Mouse (Mus musculus): ENCODE results near the gene Slc12a8. TPM values are rescaled to one million over a fixed set of nuclear protein-coding genes. Genes with fewer than 3 reads are reported as not detected.
A peak's percentile ranks its signal among the peaks of the same experiment; 100 is the strongest.

Gene Slc12a8
- polyA plus RNA-seq, 1 experiment, result 3.7 TPM

DNA sequence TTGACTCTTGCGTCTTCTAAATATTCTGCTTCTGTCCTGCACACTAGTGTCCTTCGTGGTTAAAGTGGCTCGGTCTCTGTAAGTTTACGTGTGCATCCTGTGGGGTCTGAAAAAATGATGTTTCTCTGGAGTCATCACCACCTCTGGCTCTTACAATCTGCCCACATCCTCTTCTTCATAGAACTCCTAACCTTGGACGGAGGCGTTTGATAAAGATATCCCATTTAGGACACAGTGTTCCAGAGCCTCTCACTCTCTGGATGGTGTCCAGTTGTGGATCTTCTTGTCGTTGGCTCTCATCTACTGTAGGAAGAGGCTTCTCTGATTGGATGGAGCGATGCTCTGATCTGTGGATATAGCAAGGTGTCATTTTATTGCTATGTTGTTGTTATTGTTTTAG, 65.4 kb downstream of the Slc12a8 start:
- WGBS, result 59% methylated on average over 8 of the region's 8 CpGs
- no peak overlapping the region for H3K27ac ChIP-seq (ENCODE audit: control insufficient read depth, insufficient read depth, low read depth, low read length, poor library complexity)
- no peaks in the 10 kb centered on the region; the same call in 1 of the 2 replicates for H3K4me1 ChIP-seq (ENCODE audit: control insufficient read depth, insufficient read depth, low read length)
- H3K4me3 ChIP-seq (replicated peaks; ENCODE audit: control insufficient read depth, low read depth, low read length), result no peak overlapping the region
- TF ChIP-seq POLR2A (IDR thresholded peaks at IDR 0.05; ENCODE audit: borderline replicate concordance, control insufficient read depth, low read depth, low read length), result no peak
- TF ChIP-seq CTCF (IDR thresholded peaks at IDR 0.05; ENCODE audit: control insufficient read depth, insufficient read depth, low read length), result no peak

- 22% methylated on average over 3 of the region's 3 CpGs for WGBS
- TF ChIP-seq POLR2A (IDR thresholded peaks at IDR 0.05; ENCODE audit: borderline replicate concordance, control insufficient read depth, low read depth, low read length) (no peak), CTCF (IDR thresholded peaks at IDR 0.05; ENCODE audit: control insufficient read depth, insufficient read depth, low read length) (no peak)
- Histone ChIP-seq H3K4me1 (ENCODE audit: control insufficient read depth, insufficient read depth, low read length) (no peaks in the 10 kb centered on the region; the same call in 1 of the 2 replicates), H3K4me3 (replicated peaks; ENCODE audit: control insufficient read depth, low read depth, low read length) (no peak overlapping the region), H3K27ac (ENCODE audit: control insufficient read depth, insufficient read depth, low read depth, low read length, poor library complexity) (no peak overlapping the region)
Measured at GRCm38 (mm10) chr16:33583333-33583732, 66.2 kb downstream of the Slc12a8 start.

DNA sequence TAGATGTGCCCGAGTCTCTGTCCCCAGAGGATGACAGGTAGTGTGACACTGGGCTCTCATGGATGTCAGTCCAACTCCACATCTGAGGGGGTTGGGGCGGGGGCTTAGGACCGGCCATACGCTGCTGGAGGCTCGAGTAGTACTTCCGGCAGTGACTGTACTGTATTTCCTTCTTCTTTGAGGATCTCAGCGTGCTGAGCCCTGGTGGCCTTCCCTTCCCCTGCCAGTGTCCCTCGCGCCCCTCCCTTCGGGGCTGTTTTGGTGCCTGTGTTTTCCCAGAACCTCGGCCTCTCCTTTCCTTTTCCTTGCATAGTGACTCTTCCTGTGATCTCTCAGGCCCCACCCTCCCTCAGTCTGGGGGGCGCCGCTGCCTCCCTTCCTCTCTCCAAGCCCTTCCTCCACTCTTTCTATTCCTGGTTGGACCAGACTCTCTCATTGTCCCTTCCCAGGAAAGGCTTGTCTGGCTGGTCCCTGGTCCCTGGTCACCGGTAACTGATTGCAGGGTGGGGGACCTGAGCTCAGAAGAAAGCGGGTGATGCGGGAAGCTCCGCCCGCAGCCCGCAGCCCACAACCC, 66.8 kb downstream of the Slc12a8 start:
- 0 out of 2 replicates have a peak, but pooled peaks have one; percentile 35 for TF ChIP-seq POLR2A (IDR thresholded peaks at IDR 0.05; ENCODE audit: borderline replicate concordance, control insufficient read depth, low read depth, low read length)
- TF ChIP-seq CTCF (IDR thresholded peaks at IDR 0.05; ENCODE audit: control insufficient read depth, insufficient read depth, low read length), result no peak
- Histone ChIP-seq H3K4me3 (replicated peaks; ENCODE audit: control insufficient read depth, low read depth, low read length) (peak overlapping the region; percentile 42), H3K4me1 (ENCODE audit: control insufficient read depth, insufficient read depth, low read length) (no peaks in the 10 kb centered on the region; the same call in 1 of the 2 replicates), H3K27ac (ENCODE audit: control insufficient read depth, insufficient read depth, low read depth, low read length, poor library complexity) (no peak overlapping the region)
- WGBS, result 1% methylated on average over 19 of the region's 19 CpGs

DNA sequence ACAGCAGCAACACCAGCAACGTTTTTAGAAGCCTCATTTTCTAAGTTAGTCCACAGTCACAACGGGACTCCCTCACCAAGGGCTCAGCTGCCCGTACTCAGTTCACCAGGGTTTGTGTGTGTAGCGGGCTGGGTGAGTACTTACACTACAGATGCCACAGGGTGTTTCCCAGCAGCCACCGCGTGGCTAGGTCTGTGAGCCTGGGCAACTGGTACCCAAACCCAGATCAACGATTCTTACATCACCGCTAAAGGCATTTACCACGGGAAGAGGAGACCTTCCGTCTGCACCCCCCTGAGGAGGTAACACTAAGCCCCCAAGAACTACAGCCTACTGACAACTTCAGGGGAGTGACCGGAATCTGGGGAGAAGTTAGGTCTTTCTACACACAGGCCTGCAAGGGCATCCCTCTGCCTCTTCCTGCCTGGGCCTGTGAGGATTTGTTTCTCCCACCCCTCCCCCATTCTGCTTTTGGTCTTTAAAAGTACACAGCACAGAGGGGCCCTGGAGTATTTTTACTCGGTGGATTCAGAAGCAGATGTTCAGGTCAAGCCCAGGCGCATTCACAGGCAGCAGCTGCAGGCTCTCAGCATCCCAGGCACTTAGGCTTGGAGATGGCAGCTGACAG, 67.4 kb downstream of the Slc12a8 start:
- WGBS, result 16% methylated on average over 13 of the region's 13 CpGs
- H3K4me1 ChIP-seq (ENCODE audit: control insufficient read depth, insufficient read depth, low read length), result no peaks in the 10 kb centered on the region; the same call in 1 of the 2 replicates
- no peak for TF ChIP-seq POLR2A (IDR thresholded peaks at IDR 0.05; ENCODE audit: borderline replicate concordance, control insufficient read depth, low read depth, low read length)
- no peak for TF ChIP-seq CTCF (IDR thresholded peaks at IDR 0.05; ENCODE audit: control insufficient read depth, insufficient read depth, low read length)
- H3K4me3 ChIP-seq (replicated peaks; ENCODE audit: control insufficient read depth, low read depth, low read length), result peak overlapping the region; percentile 42
- H3K27ac ChIP-seq (ENCODE audit: control insufficient read depth, insufficient read depth, low read depth, low read length, poor library complexity), result no peak overlapping the region

- Histone ChIP-seq H3K27ac (ENCODE audit: control insufficient read depth, insufficient read depth, low read depth, low read length, poor library complexity) (no peak overlapping the region), H3K4me1 (ENCODE audit: control insufficient read depth, insufficient read depth, low read length) (no peaks in the 10 kb centered on the region; the same call in 1 of the 2 replicates), H3K4me3 (replicated peaks; ENCODE audit: control insufficient read depth, low read depth, low read length) (no peak overlapping the region)
- WGBS, result 75% methylated on average over 4 of the region's 4 CpGs
- TF ChIP-seq POLR2A (IDR thresholded peaks at IDR 0.05; ENCODE audit: borderline replicate concordance, control insufficient read depth, low read depth, low read length), result no peak
- TF ChIP-seq CTCF (IDR thresholded peaks at IDR 0.05; ENCODE audit: control insufficient read depth, insufficient read depth, low read length), result no peak
Measured at GRCm38 (mm10) chr16:33585083-33585460, 67.9 kb downstream of the Slc12a8 start.

DNA sequence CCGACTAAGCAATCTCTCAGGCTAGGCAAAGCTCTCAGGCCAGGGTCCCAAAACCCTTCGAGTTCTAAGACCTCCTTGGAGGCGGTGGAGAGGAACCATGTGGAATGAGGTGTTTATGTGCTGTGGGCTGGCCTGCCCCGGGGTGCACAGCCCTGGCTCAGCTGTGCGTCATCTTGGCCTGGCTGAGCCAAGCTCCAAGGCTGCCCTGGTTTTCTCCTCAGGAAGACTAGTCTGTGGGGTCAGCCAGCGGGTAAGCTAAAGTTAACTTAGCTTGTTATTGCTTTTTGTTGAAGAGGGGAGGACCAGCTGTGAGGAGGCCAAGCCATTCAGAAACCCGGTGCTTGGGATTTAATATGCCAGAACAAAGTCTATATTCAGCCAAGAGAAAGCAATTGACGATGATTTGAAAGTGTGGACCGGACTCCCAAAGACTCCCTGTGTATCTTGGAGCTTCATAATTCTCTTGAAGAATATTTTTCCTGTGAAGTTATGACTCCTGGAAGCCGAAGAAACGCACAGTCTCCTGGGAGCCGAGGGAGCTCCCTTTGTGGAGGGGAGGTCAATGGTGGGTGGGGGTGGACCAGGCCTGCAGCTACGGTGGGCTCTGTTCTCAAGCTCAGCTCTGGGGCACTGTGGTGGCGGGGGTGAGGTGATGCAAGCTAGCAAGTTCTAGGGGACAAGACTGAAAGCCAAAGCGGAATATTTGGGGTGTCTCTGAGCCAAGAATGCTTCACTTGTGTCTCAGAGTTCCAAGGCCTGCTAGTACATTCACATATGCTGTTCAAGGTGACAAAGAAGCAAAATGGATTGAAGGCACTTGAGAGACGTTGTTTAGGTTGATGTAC, 70.4 kb downstream of the Slc12a8 start:
- 82% methylated on average over 16 of the region's 16 CpGs for WGBS
- Histone ChIP-seq H3K4me3 (replicated peaks; ENCODE audit: control insufficient read depth, low read depth, low read length) (no peak overlapping the region), H3K27ac (ENCODE audit: control insufficient read depth, insufficient read depth, low read depth, low read length, poor library complexity) (no peak overlapping the region), H3K4me1 (ENCODE audit: control insufficient read depth, insufficient read depth, low read length) (peaks cover 3% of the 10 kb centered on the region; the same call in 1 of the 2 replicates)
- TF ChIP-seq POLR2A (IDR thresholded peaks at IDR 0.05; ENCODE audit: borderline replicate concordance, control insufficient read depth, low read depth, low read length) (no peak), CTCF (IDR thresholded peaks at IDR 0.05; ENCODE audit: control insufficient read depth, insufficient read depth, low read length) (no peak)

- WGBS, result 73% methylated on average over 2 of the region's 2 CpGs
- TF ChIP-seq POLR2A (IDR thresholded peaks at IDR 0.05; ENCODE audit: borderline replicate concordance, control insufficient read depth, low read depth, low read length), result no peak
- no peak for TF ChIP-seq CTCF (IDR thresholded peaks at IDR 0.05; ENCODE audit: control insufficient read depth, insufficient read depth, low read length)
Measured at GRCm38 (mm10) chr16:33588845-33589244, 71.7 kb downstream of the Slc12a8 start.

DNA sequence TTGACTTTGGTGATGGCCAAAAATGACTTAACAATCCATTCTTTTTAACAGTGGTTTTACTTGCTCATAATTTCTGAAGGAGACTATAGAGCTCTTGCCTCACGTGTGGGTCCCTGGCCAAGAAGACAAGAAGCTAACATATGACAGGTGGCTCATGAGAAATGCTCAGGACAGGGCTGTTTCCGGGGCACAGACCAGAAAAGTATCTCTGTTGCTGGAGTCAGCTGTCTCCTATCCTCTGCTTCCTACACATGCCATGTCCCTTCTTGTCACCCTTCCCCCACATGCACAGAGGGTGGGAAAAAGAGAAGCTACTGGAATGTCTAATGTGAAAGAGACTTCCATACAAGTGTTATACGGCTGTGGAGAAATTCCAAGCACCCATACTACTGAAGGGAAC, 73.3 kb downstream of the Slc12a8 start:
- no peak overlapping the region for H3K27ac ChIP-seq (ENCODE audit: control insufficient read depth, insufficient read depth, low read depth, low read length, poor library complexity)
- no peak for TF ChIP-seq CTCF (IDR thresholded peaks at IDR 0.05; ENCODE audit: control insufficient read depth, insufficient read depth, low read length)
- no peak for TF ChIP-seq POLR2A (IDR thresholded peaks at IDR 0.05; ENCODE audit: borderline replicate concordance, control insufficient read depth, low read depth, low read length)
- H3K4me3 ChIP-seq (replicated peaks; ENCODE audit: control insufficient read depth, low read depth, low read length), result no peak overlapping the region
- peaks cover 3% of the 10 kb centered on the region; the same call in 1 of the 2 replicates for H3K4me1 ChIP-seq (ENCODE audit: control insufficient read depth, insufficient read depth, low read length)
- WGBS, result 84% methylated on average over 3 of the region's 3 CpGs

More at GRCm38 (mm10) chr16:33588845-33589244, 71.7 kb downstream of the Slc12a8 start:
- peaks cover 3% of the 10 kb centered on the region; the same call in 1 of the 2 replicates for H3K4me1 ChIP-seq (ENCODE audit: control insufficient read depth, insufficient read depth, low read length)
- no peak overlapping the region for H3K4me3 ChIP-seq (replicated peaks; ENCODE audit: control insufficient read depth, low read depth, low read length)
- no peak overlapping the region for H3K27ac ChIP-seq (ENCODE audit: control insufficient read depth, insufficient read depth, low read depth, low read length, poor library complexity)

All from bone marrow, adult 2 months (tissue).